Mouse (Mus musculus): ENCODE measurements around the gene Selenot. TPM values are rescaled to one million over a fixed set of nuclear protein-coding genes. Genes with fewer than 3 reads are reported as not detected.

Gene Selenot
- polyA plus RNA-seq, 1 experiment from 2014 or later = 20.5 TPM

GRCm38 (mm10) chr3:58622665-58623394 is 46.4 kb downstream of the Selenot start:
- Histone ChIP-seq H3K4me2 (ENCODE audit: low read depth, low read length) (no peak overlapping the region), H3K27ac (ENCODE audit: low read length) (no peak overlapping the region), H3K27me3 (replicated peaks; ENCODE audit: control insufficient read depth, insufficient read depth, low read length) (no peaks in the 10 kb centered on the region), H3K36me3 (ENCODE audit: control insufficient read depth, insufficient read depth, low read length) (no peaks in the 10 kb centered on the region), H3K4me3 (ENCODE audit: low read length) (no peak overlapping the region), H3K9me3 (ENCODE audit: control insufficient read depth, low read length) (no peaks in the 10 kb centered on the region), H3K9ac (ENCODE audit: low read depth, low read length) (no peak overlapping the region), H3K4me1 (ENCODE audit: control insufficient read depth, insufficient read depth, low read length) (no peaks in the 10 kb centered on the region)
- WGBS = 75% methylated on average over 3 of the region's 3 CpGs
- ATAC-seq = no peak

DNA sequence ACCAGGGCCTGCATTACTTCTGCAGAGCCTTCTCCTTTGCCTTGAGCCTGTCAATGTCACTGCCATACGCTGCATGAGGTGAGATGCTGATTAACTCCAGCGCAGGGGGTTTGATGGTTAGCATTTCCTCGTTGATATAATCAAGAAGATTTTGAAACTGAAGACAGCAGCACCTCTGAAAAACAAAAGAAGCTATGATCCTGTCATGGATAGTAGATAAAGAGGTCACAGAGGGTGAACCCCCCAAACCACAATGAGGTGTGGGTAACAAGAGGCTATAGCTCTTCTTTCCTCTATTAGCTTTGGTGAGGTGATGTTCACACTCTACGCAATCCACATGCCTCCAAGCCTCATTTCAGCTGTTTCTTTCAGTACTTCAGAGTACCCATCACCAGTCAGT is 48.5 kb downstream of the Selenot start:
- Histone ChIP-seq H3K9me3 (ENCODE audit: control insufficient read depth, low read length) (no peaks in the 10 kb centered on the region), H3K27me3 (replicated peaks; ENCODE audit: control insufficient read depth, insufficient read depth, low read length) (no peaks in the 10 kb centered on the region), H3K36me3 (ENCODE audit: control insufficient read depth, insufficient read depth, low read length) (no peaks in the 10 kb centered on the region), H3K4me2 (ENCODE audit: low read depth, low read length) (no peak overlapping the region), H3K4me3 (ENCODE audit: low read length) (no peak overlapping the region), H3K27ac (ENCODE audit: low read length) (no peak overlapping the region), H3K9ac (ENCODE audit: low read depth, low read length) (no peak overlapping the region), H3K4me1 (ENCODE audit: control insufficient read depth, insufficient read depth, low read length) (no peaks in the 10 kb centered on the region)
- 81% methylated on average over 4 of the region's 4 CpGs for WGBS
- ATAC-seq = no peak

- Histone ChIP-seq H3K4me3 (ENCODE audit: low read length) (no peak overlapping the region), H3K36me3 (ENCODE audit: control insufficient read depth, insufficient read depth, low read length) (no peaks in the 10 kb centered on the region), H3K27me3 (replicated peaks; ENCODE audit: control insufficient read depth, insufficient read depth, low read length) (no peaks in the 10 kb centered on the region), H3K4me1 (ENCODE audit: control insufficient read depth, insufficient read depth, low read length) (peaks cover 4% of the 10 kb centered on the region; the same call in 1 of the 2 replicates), H3K27ac (ENCODE audit: low read length) (no peak overlapping the region), H3K9ac (ENCODE audit: low read depth, low read length) (no peak overlapping the region), H3K9me3 (ENCODE audit: control insufficient read depth, low read length) (no peaks in the 10 kb centered on the region), H3K4me2 (ENCODE audit: low read depth, low read length) (no peak overlapping the region)
- no peak for ATAC-seq
- WGBS = 79% methylated on average over 2 of the region's 2 CpGs
These were observed 55.3 kb downstream of the Selenot start for GRCm38 (mm10) chr3:58631693-58632092.

- H3K27me3 ChIP-seq (replicated peaks; ENCODE audit: control insufficient read depth, insufficient read depth, low read length) = no peaks in the 10 kb centered on the region
- WGBS = under 1% methylated on average over 34 of the region's 34 CpGs
- H3K9ac ChIP-seq (ENCODE audit: low read depth, low read length) = peak within 1 kb of the TSS; percentile 65
- peak within 1 kb of the TSS; percentile 54 for H3K4me3 ChIP-seq (ENCODE audit: low read length)
- no peaks in the 10 kb centered on the region for H3K9me3 ChIP-seq (ENCODE audit: control insufficient read depth, low read length)
- peak; percentile 93 for ATAC-seq
- H3K4me2 ChIP-seq (ENCODE audit: low read depth, low read length) = peak within 1 kb of the TSS; percentile 98
- peaks cover 4% of the 10 kb centered on the region; the same call in 1 of the 2 replicates for H3K4me1 ChIP-seq (ENCODE audit: control insufficient read depth, insufficient read depth, low read length)
- no peak within 1 kb of the TSS for H3K27ac ChIP-seq (ENCODE audit: low read length)
- no peaks in the 10 kb centered on the region for H3K36me3 ChIP-seq (ENCODE audit: control insufficient read depth, insufficient read depth, low read length)
These were observed 60.2 kb downstream of the Selenot start, which contains the start of gene Erich6 for GRCm38 (mm10) chr3:58636406-58637295. Gene Erich6 (minus strand): TSS chr3:58637207.

Other genes starting within 250 kb of the Selenot start
- 5.0 and 6.1 TPM in 2 replicates for gene Tsc22d2, start 161.9 kb upstream of the Selenot start, polyA plus RNA-seq (2015; fragmentation: Nextera tagmentation; extraction: Ambion mirVana)
- gene Eif2a, start 50.8 kb upstream of the Selenot start, polyA plus RNA-seq (2015; fragmentation: Nextera tagmentation; extraction: Ambion mirVana) = 47.6 and 49.6 TPM in 2 replicates
- gene Serp1, start 50.7 kb upstream of the Selenot start, polyA plus RNA-seq (2015; fragmentation: Nextera tagmentation; extraction: Ambion mirVana) = 198 and 212 TPM in 2 replicates
- not detected in 2 replicates for gene Erich6, start 60.6 kb downstream of the Selenot start, polyA plus RNA-seq (2015; fragmentation: Nextera tagmentation; extraction: Ambion mirVana)
- gene Siah2, start 115.8 kb downstream of the Selenot start, polyA plus RNA-seq (2015; fragmentation: Nextera tagmentation; extraction: Ambion mirVana) = 1.9 and 3.9 TPM in 2 replicates
- not detected in 2 replicates for gene Mindy4b-ps, start 245.7 kb downstream of the Selenot start, polyA plus RNA-seq (2015; fragmentation: Nextera tagmentation; extraction: Ambion mirVana)